Mouse (Mus musculus): Measurements from ENCODE around the gene Vps41. TPM values are rescaled to one million over a fixed set of nuclear protein-coding genes. Genes with fewer than 3 reads are reported as not detected.

Gene Vps41
- 8.8 and 9.7 TPM in 2 replicates for polyA plus RNA-seq (2012; rRNA removed)

- Histone ChIP-seq H3K27me3 (ENCODE audit: control insufficient read depth, insufficient read depth, low read length) (no peaks in the 10 kb centered on the region), H3K27ac (ENCODE audit: insufficient read depth, low read length) (no peak within 1 kb of the TSS), H3K36me3 (ENCODE audit: control insufficient read depth, insufficient read depth, low read length) (no peaks in the 10 kb centered on the region), H3K4me3 (ENCODE audit: extremely low read depth, insufficient read depth, insufficient read length) (peak within 1 kb of the TSS; percentile 83), H3K4me1 (ENCODE audit: control insufficient read depth, insufficient read depth, insufficient read length) (no peaks in the 10 kb centered on the region)
- WGBS, result under 1% methylated on average over 21 of the region's 21 CpGs
- DNase-seq (ENCODE audit: low read depth in 1 of 2, low spot score in 2 of 2), result peak; percentile 71
- TF ChIP-seq POLR2A (IDR thresholded peaks at IDR 0.05; ENCODE audit: low read depth, low read length) (peak; percentile 48; the same call in 1 of the 2 replicates), CTCF (IDR thresholded peaks at IDR 0.05; ENCODE audit: extremely low read depth, insufficient read depth, insufficient read length, insufficient replicate concordance) (no peak)
These were observed at the start of gene Vps41 for GRCm38 (mm10) chr13:18717185-18717584. Gene Vps41 (plus strand): TSS chr13:18717286.

GRCm38 (mm10) chr13:18698518-18699065, 18.5 kb upstream of the Vps41 start:
- H3K4me3 ChIP-seq (ENCODE audit: extremely low read depth, insufficient read depth, insufficient read length), result no peak overlapping the region
- 51% methylated on average over 7 of the region's 7 CpGs for WGBS
- DNase-seq (ENCODE audit: low read depth in 1 of 2, low spot score in 2 of 2), result no peak
- no peaks in the 10 kb centered on the region for H3K36me3 ChIP-seq (ENCODE audit: control insufficient read depth, insufficient read depth, low read length)
- H3K27ac ChIP-seq (ENCODE audit: insufficient read depth, low read length), result no peak overlapping the region
- no peaks in the 10 kb centered on the region for H3K4me1 ChIP-seq (ENCODE audit: control insufficient read depth, insufficient read depth, insufficient read length)
- H3K27me3 ChIP-seq (ENCODE audit: control insufficient read depth, insufficient read depth, low read length), result no peaks in the 10 kb centered on the region
- no peak for TF ChIP-seq CTCF (IDR thresholded peaks at IDR 0.05; ENCODE audit: extremely low read depth, insufficient read depth, insufficient read length, insufficient replicate concordance)
- no peak for TF ChIP-seq POLR2A (IDR thresholded peaks at IDR 0.05; ENCODE audit: low read depth, low read length)

DNA sequence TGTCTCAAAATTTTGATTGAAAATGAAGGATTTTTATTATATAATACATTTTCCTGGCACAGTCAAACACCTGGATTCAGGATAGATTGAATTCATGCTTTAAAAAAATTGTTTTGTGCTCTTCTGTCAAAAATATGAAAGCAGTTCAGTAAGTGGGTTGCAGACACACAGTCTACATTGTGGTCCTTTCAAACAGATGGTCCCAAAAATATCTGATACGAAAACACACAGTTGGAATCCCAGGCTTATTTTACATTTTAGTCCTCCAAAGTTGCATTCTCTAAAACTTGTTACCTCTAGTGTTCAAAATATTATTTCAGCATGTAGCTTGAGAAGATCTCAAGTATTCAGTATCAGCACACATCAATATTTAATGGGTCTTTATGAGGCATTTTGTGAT, 5.4 kb upstream of the Vps41 start:
- H3K27me3 ChIP-seq (ENCODE audit: control insufficient read depth, insufficient read depth, low read length), result no peaks in the 10 kb centered on the region
- no peaks in the 10 kb centered on the region for H3K36me3 ChIP-seq (ENCODE audit: control insufficient read depth, insufficient read depth, low read length)
- WGBS, result 94% methylated on average over 1 of the region's 1 CpGs
- TF ChIP-seq CTCF (IDR thresholded peaks at IDR 0.05; ENCODE audit: extremely low read depth, insufficient read depth, insufficient read length, insufficient replicate concordance) (no peak), POLR2A (IDR thresholded peaks at IDR 0.05; ENCODE audit: low read depth, low read length) (no peak)
- DNase-seq (ENCODE audit: low read depth in 1 of 2, low spot score in 2 of 2), result no peak
- H3K4me1 ChIP-seq (ENCODE audit: control insufficient read depth, insufficient read depth, insufficient read length), result no peaks in the 10 kb centered on the region
- H3K27ac ChIP-seq (ENCODE audit: insufficient read depth, low read length), result no peak overlapping the region
- no peak overlapping the region for H3K4me3 ChIP-seq (ENCODE audit: extremely low read depth, insufficient read depth, insufficient read length)

DNA sequence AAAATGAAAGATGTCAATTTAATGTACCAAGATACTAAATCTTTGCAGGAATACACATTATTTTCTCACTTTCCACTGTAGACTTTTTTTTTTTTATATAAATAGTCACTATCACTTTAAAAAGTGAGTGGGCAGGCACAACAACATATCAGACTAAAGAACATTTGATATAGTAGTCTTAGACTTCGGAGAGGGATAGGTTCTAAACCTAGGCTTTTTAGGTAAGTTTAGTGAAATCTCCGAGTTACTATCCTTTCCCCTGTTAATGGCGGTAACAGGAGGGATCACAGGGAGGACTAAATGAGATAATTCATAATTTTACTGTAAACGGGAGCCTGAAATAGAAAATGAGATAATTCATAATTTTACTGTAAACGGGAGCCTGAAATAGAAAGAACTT, 379 bp upstream of the Vps41 start:
- H3K4me3 ChIP-seq (ENCODE audit: extremely low read depth, insufficient read depth, insufficient read length), result no peak overlapping the region
- WGBS, result 45% methylated on average over 5 of the region's 5 CpGs
- DNase-seq (ENCODE audit: low read depth in 1 of 2, low spot score in 2 of 2), result no peak
- no peaks in the 10 kb centered on the region for H3K36me3 ChIP-seq (ENCODE audit: control insufficient read depth, insufficient read depth, low read length)
- TF ChIP-seq POLR2A (IDR thresholded peaks at IDR 0.05; ENCODE audit: low read depth, low read length) (no peak), CTCF (IDR thresholded peaks at IDR 0.05; ENCODE audit: extremely low read depth, insufficient read depth, insufficient read length, insufficient replicate concordance) (no peak)
- no peaks in the 10 kb centered on the region for H3K4me1 ChIP-seq (ENCODE audit: control insufficient read depth, insufficient read depth, insufficient read length)
- no peak overlapping the region for H3K27ac ChIP-seq (ENCODE audit: insufficient read depth, low read length)
- no peaks in the 10 kb centered on the region for H3K27me3 ChIP-seq (ENCODE audit: control insufficient read depth, insufficient read depth, low read length)

DNA sequence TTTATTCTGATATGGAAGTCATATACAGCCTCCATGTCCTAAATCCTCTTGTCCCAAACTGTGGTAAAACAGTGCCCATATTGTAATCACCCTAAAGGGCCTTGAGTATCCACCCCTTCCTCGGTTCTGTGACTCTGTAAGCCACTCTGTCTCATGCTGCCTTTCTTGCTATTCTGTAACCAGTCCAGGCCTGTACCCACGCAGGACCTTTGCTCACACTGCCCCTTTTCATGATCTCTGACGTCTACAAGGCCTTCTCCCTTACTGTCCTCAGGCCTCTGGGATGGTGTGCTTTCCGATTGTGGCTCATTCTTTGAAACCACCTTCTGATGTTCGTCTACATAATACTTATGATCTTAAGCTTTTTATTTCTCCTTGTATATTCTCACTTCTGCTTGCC, 1.4 kb downstream of the Vps41 start:
- H3K4me1 ChIP-seq (ENCODE audit: control insufficient read depth, insufficient read depth, insufficient read length), result no peaks in the 10 kb centered on the region
- H3K27ac ChIP-seq (ENCODE audit: insufficient read depth, low read length), result no peak overlapping the region
- H3K27me3 ChIP-seq (ENCODE audit: control insufficient read depth, insufficient read depth, low read length), result no peaks in the 10 kb centered on the region
- H3K36me3 ChIP-seq (ENCODE audit: control insufficient read depth, insufficient read depth, low read length), result peaks cover 3% of the 10 kb centered on the region
- H3K4me3 ChIP-seq (ENCODE audit: extremely low read depth, insufficient read depth, insufficient read length), result no peak overlapping the region
- TF ChIP-seq CTCF (IDR thresholded peaks at IDR 0.05; ENCODE audit: extremely low read depth, insufficient read depth, insufficient read length, insufficient replicate concordance) (no peak), POLR2A (IDR thresholded peaks at IDR 0.05; ENCODE audit: low read depth, low read length) (no peak)
- 86% methylated on average over 5 of the region's 5 CpGs for WGBS
- DNase-seq (ENCODE audit: low read depth in 1 of 2, low spot score in 2 of 2), result no peak

DNA sequence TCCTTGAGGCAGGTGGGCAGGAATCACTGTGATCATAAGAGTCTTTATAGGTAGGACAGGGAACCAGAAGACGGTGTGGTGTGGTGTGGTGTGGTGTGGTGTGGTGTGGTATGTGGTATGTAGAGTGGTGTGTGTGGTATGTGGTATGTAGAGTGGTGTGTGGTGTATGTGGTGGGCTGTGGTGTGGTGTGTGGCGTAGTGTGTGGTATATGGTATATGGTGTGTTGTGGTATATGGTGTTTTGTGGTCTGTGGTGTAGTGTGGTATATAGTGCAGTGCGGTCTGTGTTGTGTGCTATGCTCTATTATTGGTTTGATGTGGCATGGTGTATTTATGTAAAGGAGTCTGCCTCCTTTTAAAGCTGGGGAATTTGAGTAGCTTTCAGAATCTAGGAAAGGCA, 13.6 kb downstream of the Vps41 start:
- Histone ChIP-seq H3K36me3 (ENCODE audit: control insufficient read depth, insufficient read depth, low read length) (peaks cover 2% of the 10 kb centered on the region), H3K27me3 (ENCODE audit: control insufficient read depth, insufficient read depth, low read length) (no peaks in the 10 kb centered on the region), H3K27ac (ENCODE audit: insufficient read depth, low read length) (no peak overlapping the region), H3K4me3 (ENCODE audit: extremely low read depth, insufficient read depth, insufficient read length) (no peak overlapping the region), H3K4me1 (ENCODE audit: control insufficient read depth, insufficient read depth, insufficient read length) (no peaks in the 10 kb centered on the region)
- TF ChIP-seq POLR2A (IDR thresholded peaks at IDR 0.05; ENCODE audit: low read depth, low read length), result no peak
- no peak for TF ChIP-seq CTCF (IDR thresholded peaks at IDR 0.05; ENCODE audit: extremely low read depth, insufficient read depth, insufficient read length, insufficient replicate concordance)
- 87% methylated on average over 3 of the region's 3 CpGs for WGBS
- DNase-seq (ENCODE audit: low read depth in 1 of 2, low spot score in 2 of 2), result no peak

- 79% methylated on average over 1 of the region's 1 CpGs for WGBS
- H3K4me3 ChIP-seq (ENCODE audit: extremely low read depth, insufficient read depth, insufficient read length), result no peak overlapping the region
- H3K4me1 ChIP-seq (ENCODE audit: control insufficient read depth, insufficient read depth, insufficient read length), result 0 out of 2 replicates have a peak, but pooled peaks cover 2% of the 10 kb centered on the region
- H3K27me3 ChIP-seq (ENCODE audit: control insufficient read depth, insufficient read depth, low read length), result no peaks in the 10 kb centered on the region
- no peak for DNase-seq (ENCODE audit: low read depth in 1 of 2, low spot score in 2 of 2)
- TF ChIP-seq CTCF (IDR thresholded peaks at IDR 0.05; ENCODE audit: extremely low read depth, insufficient read depth, insufficient read length, insufficient replicate concordance), result no peak
- no peak for TF ChIP-seq POLR2A (IDR thresholded peaks at IDR 0.05; ENCODE audit: low read depth, low read length)
- no peak overlapping the region for H3K27ac ChIP-seq (ENCODE audit: insufficient read depth, low read length)
- peaks cover 7% of the 10 kb centered on the region for H3K36me3 ChIP-seq (ENCODE audit: control insufficient read depth, insufficient read depth, low read length)
These were observed 19.5 kb downstream of the Vps41 start for GRCm38 (mm10) chr13:18736590-18736989.
